Mouse (Mus musculus): ENCODE measurements around the gene Olfr1184. TPM values are rescaled to one million over a fixed set of nuclear protein-coding genes. Genes with fewer than 3 reads are reported as not detected.
"Not testable (repeated sequence)": the region's sequence is repeated elsewhere in the genome, so short reads cannot be mapped to it uniquely, and the experiment has no call there.

Gene Olfr1184
- total RNA-seq (2021) (not detected), polyA plus RNA-seq (2012; rRNA removed) (not detected in 2 replicates)
- long read RNA-seq: 0 reads

- no peak for DNase-seq
Observed at GRCm38 (mm10) chr2:88483298-88483697, at the start of gene Olfr1184. Gene Olfr1184, plus strand, starts transcription at chr2:88483598.

- no peak for DNase-seq
Observed at GRCm38 (mm10) chr2:88449031-88449430, 34.4 kb upstream of the Olfr1184 start, which contains the start of gene Gm13757. Gene Gm13757, minus strand, starts transcription at chr2:88449131.

DNA sequence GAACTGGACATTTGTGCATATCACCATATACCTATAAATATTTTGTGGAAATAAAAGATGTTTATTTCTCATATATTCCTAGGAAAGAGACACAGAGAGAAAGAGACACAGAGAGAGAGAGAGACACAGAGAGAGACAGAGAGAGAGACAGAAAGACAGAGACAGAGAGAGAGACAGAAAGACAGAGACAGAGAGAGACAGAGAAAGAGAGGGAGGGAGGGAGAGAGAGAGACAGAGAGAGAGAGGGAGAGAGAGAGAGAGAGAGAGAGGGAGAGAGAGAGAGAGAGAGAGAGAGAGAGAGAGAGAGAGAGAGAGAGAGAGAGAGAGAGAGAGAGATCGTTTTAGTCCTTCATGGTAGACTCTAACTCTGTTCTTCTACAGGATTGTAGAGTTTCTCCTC lies 28.8 kb upstream of the Olfr1184 start, which contains the start of gene Olfr1183:
TSS of gene Olfr1183 (plus strand) at position 301 of the 400 bp plus-strand sequence.
- not testable (repeated sequence) for DNase-seq

- no peak for DNase-seq
Observed at GRCm38 (mm10) chr2:88493020-88493419, 9.6 kb downstream of the Olfr1184 start, which contains the start of gene Olfr1185-ps1. Gene Olfr1185-ps1, plus strand, starts transcription at chr2:88493320.

DNA sequence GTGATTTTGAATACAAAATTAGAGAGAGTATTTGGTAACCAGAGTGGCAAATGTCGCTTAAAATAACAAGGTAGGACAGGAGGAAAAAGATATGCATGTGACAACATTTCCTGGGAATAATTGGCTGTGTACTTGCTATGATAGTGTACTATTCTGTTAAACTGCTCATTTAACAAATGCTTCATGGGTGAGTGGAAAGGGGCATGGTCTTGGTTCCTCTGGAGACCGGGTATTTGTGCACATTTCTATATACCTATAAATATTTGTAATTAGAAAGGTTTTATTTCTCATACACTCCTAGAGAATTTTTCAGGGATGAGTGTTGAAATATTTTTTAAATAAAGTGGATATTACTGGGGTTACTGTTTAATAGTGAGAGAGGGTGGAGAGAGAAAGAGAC lies 34.9 kb downstream of the Olfr1184 start, which contains the start of gene Olfr1186:
TSS of gene Olfr1186 (plus strand) at position 301 of the 400 bp plus-strand sequence.
- DNase-seq: no peak

DNA sequence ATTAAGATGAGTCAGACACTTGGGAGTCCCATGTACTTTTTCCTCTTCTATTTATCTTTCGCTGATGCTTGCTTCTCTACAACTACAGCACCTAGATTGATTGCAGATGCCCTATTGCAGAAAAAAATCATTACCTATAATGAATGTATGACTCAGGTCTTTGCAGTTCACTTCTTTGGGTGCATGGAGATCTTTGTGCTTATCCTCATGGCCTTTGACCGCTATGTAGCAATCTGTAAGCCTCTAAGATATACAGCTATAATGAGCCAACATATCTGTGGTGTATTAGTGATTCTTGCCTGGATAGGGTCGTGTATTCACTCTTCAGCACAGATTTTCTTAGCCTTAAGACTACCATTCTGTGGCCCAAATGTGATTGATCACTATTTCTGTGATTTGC lies 42.3 kb downstream of the Olfr1184 start:
- DNase-seq: no peak

Other genes starting within 250 kb of the Olfr1184 start
- not detected for gene Olfr1173, start 203.7 kb upstream of the Olfr1184 start, total RNA-seq (2021)
- gene Olfr1173, start 203.7 kb upstream of the Olfr1184 start, polyA plus RNA-seq (2012; rRNA removed): not detected in 2 replicates
- not detected for gene Olfr1174-ps, start 168.5 kb upstream of the Olfr1184 start, total RNA-seq (2021)
- not detected in 2 replicates for gene Olfr1174-ps, start 168.5 kb upstream of the Olfr1184 start, polyA plus RNA-seq (2012; rRNA removed)
- gene Olfr1175-ps, start 156.4 kb upstream of the Olfr1184 start, total RNA-seq (2021): not detected
- not detected in 2 replicates for gene Olfr1175-ps, start 156.4 kb upstream of the Olfr1184 start, polyA plus RNA-seq (2012; rRNA removed)
- not detected for gene Olfr1176, start 146.9 kb upstream of the Olfr1184 start, total RNA-seq (2021)
- gene Olfr1176, start 146.9 kb upstream of the Olfr1184 start, polyA plus RNA-seq (2012; rRNA removed): not detected in 2 replicates
- gene Olfr1177-ps, start 137.1 kb upstream of the Olfr1184 start, total RNA-seq (2021): not detected
- gene Olfr1177-ps, start 137.1 kb upstream of the Olfr1184 start, polyA plus RNA-seq (2012; rRNA removed): not detected in 2 replicates
- gene Olfr1178, start 96.5 kb upstream of the Olfr1184 start, total RNA-seq (2021): not detected
- not detected in 2 replicates for gene Olfr1178, start 96.5 kb upstream of the Olfr1184 start, polyA plus RNA-seq (2012; rRNA removed)
- gene Olfr1179, start 77.1 kb upstream of the Olfr1184 start, total RNA-seq (2021): not detected
- gene Olfr1179, start 77.1 kb upstream of the Olfr1184 start, polyA plus RNA-seq (2012; rRNA removed): not detected in 2 replicates
- gene Olfr1180, start 64.4 kb upstream of the Olfr1184 start, total RNA-seq (2021): not detected
- not detected in 2 replicates for gene Olfr1180, start 64.4 kb upstream of the Olfr1184 start, polyA plus RNA-seq (2012; rRNA removed)
- gene Olfr1181, start 57.4 kb upstream of the Olfr1184 start, total RNA-seq (2021): not detected
- gene Olfr1181, start 57.4 kb upstream of the Olfr1184 start, polyA plus RNA-seq (2012; rRNA removed): not detected in 2 replicates
- gene Gm13757, start 34.5 kb upstream of the Olfr1184 start, total RNA-seq (2021): not detected
- gene Gm13757, start 34.5 kb upstream of the Olfr1184 start, polyA plus RNA-seq (2012; rRNA removed): not detected in 2 replicates
- gene Olfr1183, start 28.7 kb upstream of the Olfr1184 start, total RNA-seq (2021): not detected
- not detected in 2 replicates for gene Olfr1183, start 28.7 kb upstream of the Olfr1184 start, polyA plus RNA-seq (2012; rRNA removed)
- not detected for gene Olfr1185-ps1, start 9.7 kb downstream of the Olfr1184 start, total RNA-seq (2021)
- not detected in 2 replicates for gene Olfr1185-ps1, start 9.7 kb downstream of the Olfr1184 start, polyA plus RNA-seq (2012; rRNA removed)
- not detected for gene Olfr1186, start 35.0 kb downstream of the Olfr1184 start, total RNA-seq (2021)
- gene Olfr1186, start 35.0 kb downstream of the Olfr1184 start, polyA plus RNA-seq (2012; rRNA removed): not detected in 2 replicates
- gene Olfr1188, start 73.3 kb downstream of the Olfr1184 start, total RNA-seq (2021): not detected
- not detected in 2 replicates for gene Olfr1188, start 73.3 kb downstream of the Olfr1184 start, polyA plus RNA-seq (2012; rRNA removed)
- gene Olfr1189, start 102.9 kb downstream of the Olfr1184 start, total RNA-seq (2021): not detected
- not detected in 2 replicates for gene Olfr1189, start 102.9 kb downstream of the Olfr1184 start, polyA plus RNA-seq (2012; rRNA removed)
- gene Olfr1191-ps1, start 156.9 kb downstream of the Olfr1184 start, total RNA-seq (2021): under 1 TPM in 1 of 2 experiments, not detected in 1; 0.06 TPM
- not detected in 2 replicates for gene Olfr1191-ps1, start 156.9 kb downstream of the Olfr1184 start, polyA plus RNA-seq (2012; rRNA removed)
- gene Olfr1192-ps1, start 164.9 kb downstream of the Olfr1184 start, total RNA-seq (2021): not detected
- gene Olfr1192-ps1, start 164.9 kb downstream of the Olfr1184 start, polyA plus RNA-seq (2012; rRNA removed): not detected in 2 replicates
- gene Olfr1193, start 192.0 kb downstream of the Olfr1184 start, total RNA-seq (2021): not detected
- not detected in 2 replicates for gene Olfr1193, start 192.0 kb downstream of the Olfr1184 start, polyA plus RNA-seq (2012; rRNA removed)
- gene Olfr1195, start 205.6 kb downstream of the Olfr1184 start, total RNA-seq (2021): not detected
- gene Olfr1195, start 205.6 kb downstream of the Olfr1184 start, polyA plus RNA-seq (2012; rRNA removed): not detected in 2 replicates
- gene Olfr1196, start 221.0 kb downstream of the Olfr1184 start, total RNA-seq (2021): not detected
- gene Olfr1196, start 221.0 kb downstream of the Olfr1184 start, polyA plus RNA-seq (2012; rRNA removed): not detected in 2 replicates
- gene Olfr1197, start 248.8 kb downstream of the Olfr1184 start, total RNA-seq (2021): not detected
- gene Olfr1197, start 248.8 kb downstream of the Olfr1184 start, polyA plus RNA-seq (2012; rRNA removed): not detected in 2 replicates